Mouse (Mus musculus) megakaryocyte-erythroid progenitor cell, adult 5-6 weeks (primary cell): ENCODE measurements around the gene Mrps23. TPM values are rescaled to one million over a fixed set of nuclear protein-coding genes. Genes with fewer than 3 reads are reported as not detected.
"Not testable (repeated sequence)": the region's sequence is repeated elsewhere in the genome, so short reads cannot be mapped to it uniquely, and the experiment has no call there.

Experiments
- ATAC-seq: replicated peaks from 2 replicates; pipeline ENCODE4 v1.8.0; 2016; ENCODE audit warnings: mild to moderate bottlenecking, inconsistent platforms; ENCODE audit not compliant: severe bottlenecking, poor library complexity, low FRiP score, low TSS enrichment
- total RNA-seq, 2 experiments: library from RNA; stranded (forward) in 1 of 2; stranded (reverse) in 1 of 2; fragments of 200-1000, 215-1000 nt in 1 of 2; fragments of >200 nt in 1 of 2; fragmentation: Nextera tagmentation in 1 of 2; gene quantifications; 2 replicates each; pipeline ENCODE4 v1.2.3; 2014 to 2017

The Mrps23 gene
- total RNA-seq, 2 experiments from 2014 or later: 78.8 to 154 TPM

GRCm38 (mm10) chr11:88172601-88173325, 31.4 kb upstream of the Mrps23 start:
- no peak for ATAC-seq

GRCm38 (mm10) chr11:88173386-88174025, 30.7 kb upstream of the Mrps23 start:
- ATAC-seq: 0 out of 2 replicates have a peak, but pooled peaks have one; percentile 34

GRCm38 (mm10) chr11:88180467-88180958, 23.7 kb upstream of the Mrps23 start:
- ATAC-seq: no peak

- no peak for ATAC-seq
Measured at GRCm38 (mm10) chr11:88180959-88181619, 23.1 kb upstream of the Mrps23 start.

- ATAC-seq: no peak
Measured at GRCm38 (mm10) chr11:88184632-88185180, 19.5 kb upstream of the Mrps23 start.

GRCm38 (mm10) chr11:88186078-88186946, 17.9 kb upstream of the Mrps23 start:
- ATAC-seq: no peak

- no peak for ATAC-seq
Measured at GRCm38 (mm10) chr11:88186947-88187243, 17.3 kb upstream of the Mrps23 start.

- ATAC-seq: peak; percentile 95
Measured at GRCm38 (mm10) chr11:88187417-88188133, 16.6 kb upstream of the Mrps23 start.

DNA sequence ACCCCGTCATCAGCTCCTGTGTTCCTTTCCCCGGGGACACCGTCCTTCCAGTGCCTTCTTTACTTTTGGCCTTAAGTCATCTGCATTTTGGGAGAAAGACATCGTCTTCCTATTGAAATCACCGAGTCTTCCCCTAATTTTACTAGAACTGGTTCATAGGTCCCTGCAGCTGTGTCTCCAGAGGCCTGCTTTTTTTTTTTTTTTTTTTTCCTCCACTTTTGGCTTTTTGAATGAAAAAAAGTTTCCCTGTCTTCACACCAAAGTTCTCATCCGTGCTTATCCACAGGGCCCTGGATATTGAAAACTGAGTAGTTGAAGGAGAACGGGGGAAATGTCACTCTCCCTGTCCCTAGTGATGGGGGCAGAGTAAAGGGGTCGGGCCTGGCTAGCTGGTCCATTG, 16.0 kb upstream of the Mrps23 start:
- ATAC-seq: no peak

DNA sequence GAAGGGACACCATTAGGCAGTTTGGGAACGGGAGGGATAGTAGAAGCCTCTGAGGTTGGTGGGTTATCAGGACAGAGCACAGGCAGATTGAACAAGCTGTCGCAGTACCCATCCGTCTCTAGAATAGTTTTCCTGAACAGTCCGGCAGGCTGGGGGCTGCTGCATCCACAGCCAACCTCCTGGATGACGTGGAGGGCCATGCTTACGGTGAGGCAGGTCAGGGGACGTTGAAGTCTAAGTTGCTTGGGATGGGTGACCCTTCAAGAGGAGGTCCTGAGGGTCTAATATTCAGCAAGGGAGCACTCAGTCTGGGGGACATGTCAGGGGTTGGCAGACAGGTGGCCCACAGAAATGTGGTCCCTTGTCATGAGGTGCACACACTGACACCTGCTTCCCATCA, 15.6 kb upstream of the Mrps23 start:
- ATAC-seq: no peak

DNA sequence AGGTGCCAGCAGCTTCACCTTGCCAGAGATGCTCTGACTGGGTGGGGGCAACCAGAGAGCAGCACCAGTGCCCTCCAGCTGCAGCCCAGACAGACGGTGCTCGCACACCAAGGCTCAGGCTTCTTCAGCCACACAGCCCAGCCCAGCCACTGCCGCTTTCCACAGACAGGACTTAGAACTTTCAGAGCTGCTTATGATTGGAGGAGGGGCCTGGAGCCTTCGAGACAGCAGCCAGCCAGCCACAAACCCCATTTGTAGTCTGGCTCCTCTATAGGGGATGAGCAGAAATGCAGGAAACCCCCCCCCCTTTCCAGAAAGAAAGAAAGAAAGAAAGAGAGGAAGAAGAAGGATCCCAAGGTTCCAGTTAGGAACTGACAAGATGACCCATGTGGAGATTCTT, 11.6 kb upstream of the Mrps23 start:
- ATAC-seq: no peak

- ATAC-seq: no peak
Measured at GRCm38 (mm10) chr11:88193098-88193823, 10.9 kb upstream of the Mrps23 start.

DNA sequence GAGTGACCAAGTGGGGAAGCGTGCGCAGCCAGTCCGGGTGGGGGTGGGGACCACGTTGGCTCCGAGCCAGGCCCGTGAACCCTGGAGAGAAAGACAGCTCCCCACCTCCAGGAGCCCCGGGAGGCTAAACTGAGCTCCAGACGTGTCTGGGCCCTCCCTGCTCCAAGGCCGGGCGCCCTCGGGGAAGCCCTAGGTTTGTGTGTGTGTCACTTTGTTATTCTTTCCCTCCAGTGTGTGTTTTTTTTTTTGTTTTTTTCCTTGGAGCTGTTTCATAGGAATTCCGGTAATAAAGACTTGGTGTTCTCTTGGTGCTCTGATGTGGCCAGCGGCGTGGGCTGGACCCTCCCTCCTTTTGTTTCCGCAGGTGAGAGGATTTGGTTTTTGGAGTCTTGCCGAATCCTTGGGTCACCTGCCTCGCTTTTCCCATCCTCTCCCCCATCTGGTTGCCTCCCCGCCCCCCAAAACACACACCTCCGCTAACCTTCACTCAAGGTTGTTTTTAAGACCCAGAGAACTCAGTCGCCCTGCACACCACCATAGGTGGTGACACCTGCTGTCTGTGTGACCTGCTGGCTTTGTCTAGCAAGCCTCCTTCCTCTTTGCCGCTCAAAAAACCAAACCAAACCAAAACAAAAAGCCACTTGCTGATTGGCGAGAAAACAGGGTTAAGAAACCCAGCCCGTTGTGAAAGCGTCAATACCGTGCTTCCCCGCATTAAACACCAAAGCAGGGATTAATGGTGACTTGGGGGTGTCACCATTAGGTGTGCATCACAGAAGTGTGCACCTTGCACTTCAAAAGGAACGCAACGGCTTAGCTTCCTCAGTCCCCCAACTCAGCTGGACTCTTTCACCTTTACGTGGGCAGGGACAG, 10.1 kb upstream of the Mrps23 start:
- ATAC-seq: no peak

DNA sequence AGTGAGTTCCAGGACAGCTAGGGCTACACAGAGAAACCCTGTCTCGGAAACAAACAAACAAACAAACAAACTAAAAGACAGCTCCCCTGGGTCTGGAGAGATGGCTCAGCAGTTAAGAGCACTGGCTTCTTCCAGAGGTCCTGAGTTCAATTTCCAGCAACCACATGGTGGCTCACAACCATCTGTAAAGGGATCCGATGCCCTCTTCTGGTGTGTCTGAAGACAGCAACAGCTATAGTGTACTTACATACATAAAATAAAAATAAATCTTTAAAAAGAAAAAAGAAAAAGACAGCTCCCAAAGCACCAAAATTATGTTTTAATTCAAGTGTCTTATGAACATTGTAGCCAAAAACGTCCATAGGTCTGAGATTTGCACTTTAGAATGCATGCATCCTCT, 8.5 kb upstream of the Mrps23 start:
- not testable (repeated sequence) for ATAC-seq

DNA sequence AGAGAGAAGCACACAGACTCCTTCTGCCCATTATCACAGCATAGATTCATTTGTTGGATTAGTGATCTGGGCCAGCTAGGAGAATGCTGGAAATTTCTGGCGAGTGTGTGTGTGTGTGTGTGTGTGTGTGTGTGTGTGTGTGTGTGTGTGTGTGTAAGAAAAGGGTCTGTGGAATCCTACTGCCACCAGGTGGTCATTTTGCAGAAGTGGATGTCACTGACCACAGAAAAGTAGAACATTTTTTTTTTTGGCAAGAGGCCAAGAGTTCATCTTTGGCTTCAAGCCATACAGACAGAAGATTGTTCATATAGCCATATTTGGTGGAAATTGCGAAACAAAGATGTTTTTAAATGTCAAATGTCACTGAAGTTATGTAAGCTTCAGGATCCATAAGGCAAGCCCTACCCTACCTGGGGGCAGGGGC, 7.0 kb upstream of the Mrps23 start:
- no peak; the same call in 1 of the 2 replicates for ATAC-seq

DNA sequence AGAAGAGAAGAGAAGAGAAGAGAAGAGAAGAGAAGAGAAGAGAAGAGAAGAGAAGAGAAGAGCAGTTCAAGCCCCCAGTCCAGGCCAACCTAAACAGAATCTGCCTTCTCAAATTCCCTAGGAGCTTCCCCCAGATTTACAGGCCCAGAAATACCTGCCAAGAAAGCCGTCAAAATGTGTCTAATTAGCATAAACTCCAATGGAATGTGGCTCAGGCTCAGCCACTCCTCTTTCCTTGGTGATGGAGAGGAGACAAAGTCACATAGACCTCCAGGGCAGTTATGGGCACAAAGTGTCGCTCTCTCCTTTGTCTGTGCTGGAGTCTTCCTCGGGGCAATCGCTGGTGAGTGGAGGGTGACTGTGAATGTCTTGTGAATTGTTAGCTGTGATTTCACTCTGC, 6.0 kb upstream of the Mrps23 start:
- no peak for ATAC-seq

GRCm38 (mm10) chr11:88201172-88201571, 3.0 kb upstream of the Mrps23 start:
- no peak for ATAC-seq
